Mouse (Mus musculus) liver, postnatal 0 days (tissue): Measurements from ENCODE around the gene Scel.
A peak's percentile ranks its signal among the peaks of the same experiment; 100 is the strongest.

Experiments used
- CTCF ChIP-seq: sonication (generic); IDR thresholded peaks from 2 replicates; pipeline ENCODE4 v1.5.1; 2016; ENCODE audit warnings: antibody characterized with exemption, low read depth
- EP300 ChIP-seq: IDR thresholded peaks from 2 replicates; pipeline ENCODE4 v1.6.1; 2016; ENCODE audit warnings: antibody characterized with exemption, low read depth, mild to moderate bottlenecking

GRCm38 (mm10) chr14:103630545-103630944 is 117.4 kb downstream of the Scel start:
- TF ChIP-seq CTCF (peak; percentile 38), EP300 (no peak)
